Mouse (Mus musculus) heart, postnatal 4 days (tissue): ENCODE data around the gene Xpnpep3. TPM values are rescaled to one million over a fixed set of nuclear protein-coding genes. Genes with fewer than 3 reads are reported as not detected.
"Not testable (repeated sequence)": the region's sequence is repeated elsewhere in the genome, so short reads cannot be mapped to it uniquely, and the experiment has no call there.

Experiments used
- DNase-seq: peaks from one replicate; pipeline ENCODE4 v3.0.0; 2021
- total RNA-seq, 2 experiments: library from RNA; stranded (reverse); gene quantifications; 2 replicates each; pipeline ENCODE4 v1.2.3; 2021

Gene Xpnpep3
- total RNA-seq, 2 experiments from 2014 or later = 12.3 to 14.9 TPM

DNA sequence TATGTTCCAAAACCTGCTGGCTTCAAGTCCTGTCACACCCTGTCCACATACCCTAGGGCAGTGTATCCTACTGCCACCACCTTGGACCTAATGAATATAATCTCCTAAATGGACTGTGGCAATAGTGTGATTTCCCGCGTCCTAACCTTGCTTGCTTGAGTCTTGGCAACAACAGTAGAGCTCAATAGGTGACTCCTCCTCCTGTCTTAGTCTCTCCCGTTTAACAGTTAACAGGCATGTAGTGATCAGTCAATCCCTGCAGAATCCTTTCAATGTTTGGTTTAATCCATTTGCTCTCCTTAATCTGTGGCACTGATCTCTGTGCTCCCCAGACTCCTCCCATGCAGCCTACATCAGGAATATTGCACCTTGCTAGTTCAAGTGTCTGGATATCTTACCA, 5.1 kb downstream of the Xpnpep3 start:
- DNase-seq = no peak

DNA sequence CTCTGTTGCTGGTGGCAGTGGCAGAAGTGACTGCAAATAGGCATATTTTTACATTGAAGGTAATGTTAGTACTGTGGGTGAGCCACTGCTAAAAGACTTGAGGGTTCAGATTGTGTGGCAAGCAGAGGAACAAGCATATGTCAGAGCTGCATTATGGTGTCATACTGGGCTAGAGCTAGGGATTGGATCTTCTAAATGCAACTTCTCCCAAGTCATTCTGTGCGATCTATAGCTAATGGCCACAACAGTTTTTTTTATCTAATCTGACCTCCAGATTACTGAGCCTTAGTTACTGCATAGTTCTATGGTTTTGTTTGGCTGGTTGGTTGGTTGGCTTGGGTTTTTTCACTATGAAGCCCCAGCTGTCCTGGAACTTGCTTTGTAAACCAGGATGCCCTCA, 8.3 kb downstream of the Xpnpep3 start, which contains the start of gene Dnajb7:
Gene Dnajb7 (minus strand): TSS at position 101 of the 400 bp plus-strand sequence.
- no peak for DNase-seq

DNA sequence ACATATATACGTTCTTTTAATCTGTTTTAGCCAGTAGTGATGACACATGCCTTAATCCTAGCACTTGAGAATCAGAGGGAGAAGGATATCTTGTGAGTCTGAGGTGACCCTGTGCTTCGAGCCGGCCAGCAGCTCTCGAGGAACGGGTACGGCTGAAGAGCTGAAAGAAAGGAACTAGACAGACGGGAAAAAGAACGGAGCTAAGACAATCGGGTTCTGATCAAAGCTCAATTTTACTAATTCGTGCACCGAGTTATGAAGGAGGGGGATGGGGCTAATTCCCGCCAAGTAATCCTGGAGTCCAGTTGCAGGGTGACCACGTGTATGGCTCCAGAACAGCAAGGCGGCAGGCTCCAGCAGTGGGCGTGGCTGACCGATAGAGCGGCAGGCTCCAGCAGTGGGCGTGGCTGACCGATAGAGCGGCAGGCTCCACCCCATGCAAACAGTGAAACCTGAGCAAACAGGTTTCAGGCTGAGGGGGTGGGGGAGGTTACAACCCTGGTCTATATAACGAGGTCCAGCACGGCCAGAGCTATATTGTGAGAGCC, 16.9 kb downstream of the Xpnpep3 start:
- DNase-seq = peak; percentile 72

DNA sequence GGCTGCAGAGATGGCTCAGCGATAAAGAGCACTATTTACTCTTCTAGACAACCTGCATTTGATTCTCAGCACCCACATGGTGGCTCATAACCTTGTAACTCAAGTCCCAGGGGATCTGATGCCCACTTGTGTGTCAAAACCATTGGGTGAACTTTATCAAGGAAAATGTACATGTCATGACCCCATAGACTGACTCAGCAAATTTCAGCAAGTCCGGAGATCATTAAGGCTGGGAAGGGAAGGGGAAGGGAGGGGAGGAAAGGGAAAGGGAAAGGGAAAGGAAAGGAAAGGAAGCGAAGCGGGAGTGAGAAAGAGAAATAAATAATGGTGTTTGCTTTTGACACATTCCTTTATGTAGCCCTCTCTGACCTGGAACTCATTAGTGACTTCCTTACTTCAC, 18.1 kb downstream of the Xpnpep3 start:
- DNase-seq = no peak

DNA sequence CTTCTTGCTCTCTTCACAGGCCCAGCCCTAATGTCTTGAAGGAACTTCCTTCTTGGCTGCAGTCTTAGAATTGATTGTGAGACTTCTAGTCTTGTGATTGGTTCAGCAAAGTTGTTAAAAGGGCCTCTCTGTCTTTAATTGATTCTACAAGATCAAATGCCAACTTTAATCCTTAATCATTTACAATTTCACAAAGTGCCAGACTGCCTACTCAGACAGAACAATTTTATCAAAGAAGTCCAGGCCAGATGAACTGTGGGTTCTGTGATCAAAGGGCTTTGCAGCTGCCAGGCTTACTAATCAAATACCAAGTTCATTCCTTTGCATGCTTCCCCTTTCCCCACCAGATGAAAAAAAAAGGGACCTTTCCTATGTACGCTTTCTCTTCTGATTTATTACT, 21.5 kb downstream of the Xpnpep3 start:
- no peak for DNase-seq

DNA sequence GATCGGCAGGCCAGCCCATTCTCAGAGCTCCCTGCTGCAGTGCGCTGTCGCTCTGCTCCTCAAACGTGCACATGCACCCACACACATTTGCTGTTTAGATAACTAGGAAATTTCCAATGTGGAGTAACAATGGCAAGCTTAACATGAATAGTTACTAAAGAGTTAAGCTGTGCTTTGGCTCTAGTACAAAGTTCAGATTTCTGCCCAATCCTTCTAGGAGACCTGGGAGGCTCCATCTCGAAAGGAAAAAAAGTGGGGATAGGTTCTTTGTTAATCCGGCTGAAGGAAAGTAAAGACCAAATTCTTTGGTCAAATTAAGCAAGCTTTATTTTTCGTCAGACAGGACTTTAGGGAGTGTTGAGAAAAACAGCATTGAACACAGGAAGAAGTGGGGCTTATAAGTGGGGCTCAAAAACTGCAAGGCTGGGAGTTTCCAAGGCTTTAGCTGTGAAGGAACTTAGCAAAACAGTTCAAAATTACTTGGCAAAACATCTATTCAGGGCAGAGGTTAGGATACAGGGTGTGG, 22.3 kb downstream of the Xpnpep3 start:
- no peak for DNase-seq

DNA sequence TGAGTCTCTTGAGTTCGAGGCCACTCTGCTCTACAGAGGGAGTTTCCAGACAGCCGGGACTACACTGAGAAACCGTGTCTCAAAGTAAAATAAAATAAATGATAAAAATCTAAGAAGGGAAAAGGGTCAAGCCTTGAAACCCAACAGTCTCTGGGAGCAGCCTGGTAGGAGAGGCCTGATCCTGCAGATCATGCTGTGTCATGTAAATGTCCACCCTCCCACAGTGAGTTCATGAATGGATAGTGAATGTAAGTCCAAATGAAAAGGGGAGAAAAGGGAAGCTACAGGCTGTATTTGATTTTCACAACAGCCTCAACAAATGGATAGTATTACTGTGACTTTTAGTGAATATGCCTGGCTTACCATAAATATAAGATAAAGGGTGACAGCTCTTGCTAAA, 25.4 kb downstream of the Xpnpep3 start:
- DNase-seq = no peak

DNA sequence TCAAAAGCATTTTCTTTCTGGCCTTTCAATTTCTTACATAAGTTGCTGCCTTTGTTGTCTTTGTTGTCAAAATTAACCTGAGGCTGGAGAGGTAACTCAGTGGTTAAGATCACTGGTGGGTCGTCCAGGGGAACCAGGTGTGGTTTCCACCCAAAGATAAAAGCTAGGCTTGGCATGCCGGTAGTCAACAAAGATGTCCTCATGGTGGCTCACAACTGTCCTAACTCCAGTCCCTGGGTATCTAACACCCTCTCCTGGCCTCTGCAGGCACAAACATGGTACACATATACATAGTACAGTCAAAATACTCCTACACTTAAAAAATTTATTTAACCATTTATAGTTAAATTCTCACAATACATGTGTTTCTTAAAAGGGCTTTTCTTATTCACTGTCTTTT, 28.0 kb downstream of the Xpnpep3 start:
- no peak for DNase-seq

DNA sequence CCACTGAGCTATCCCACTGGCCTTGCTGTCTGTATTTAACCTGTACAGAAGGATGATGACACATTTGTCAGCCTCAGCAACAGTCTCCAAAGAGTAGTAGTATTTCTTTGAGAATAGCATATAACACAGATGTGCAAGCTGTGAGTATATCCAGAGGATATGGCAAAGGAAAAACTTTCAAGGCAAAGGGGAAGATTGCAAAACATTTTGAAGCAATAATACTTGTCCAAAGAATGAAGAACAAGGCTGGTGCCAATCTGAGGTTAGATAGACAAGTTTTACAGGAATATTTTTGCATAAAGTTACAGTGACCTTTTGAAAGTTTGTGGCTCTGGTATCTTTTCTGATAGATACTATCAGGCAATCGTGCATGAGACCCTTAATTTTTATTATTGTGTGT, 31.3 kb downstream of the Xpnpep3 start:
- DNase-seq = no peak

DNA sequence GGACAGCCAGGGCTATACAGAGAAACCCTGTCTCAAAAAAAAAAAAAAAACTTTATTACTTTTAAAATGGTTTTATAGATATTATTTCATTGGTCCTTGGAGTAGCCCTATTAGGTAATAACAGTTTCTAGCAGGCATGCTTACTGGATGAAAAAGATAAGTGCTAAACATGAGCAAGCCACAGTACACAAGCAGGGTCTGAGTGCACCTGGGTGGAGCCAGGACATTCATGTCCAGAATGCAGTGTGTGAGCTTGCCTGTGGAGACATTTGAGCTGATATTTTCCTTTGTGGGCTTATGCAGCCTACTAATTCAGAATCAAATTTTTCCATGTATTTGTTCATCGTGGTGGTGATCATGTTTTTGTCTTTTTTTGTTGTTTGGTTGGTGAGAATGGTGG, 38.4 kb downstream of the Xpnpep3 start:
- no peak for DNase-seq

DNA sequence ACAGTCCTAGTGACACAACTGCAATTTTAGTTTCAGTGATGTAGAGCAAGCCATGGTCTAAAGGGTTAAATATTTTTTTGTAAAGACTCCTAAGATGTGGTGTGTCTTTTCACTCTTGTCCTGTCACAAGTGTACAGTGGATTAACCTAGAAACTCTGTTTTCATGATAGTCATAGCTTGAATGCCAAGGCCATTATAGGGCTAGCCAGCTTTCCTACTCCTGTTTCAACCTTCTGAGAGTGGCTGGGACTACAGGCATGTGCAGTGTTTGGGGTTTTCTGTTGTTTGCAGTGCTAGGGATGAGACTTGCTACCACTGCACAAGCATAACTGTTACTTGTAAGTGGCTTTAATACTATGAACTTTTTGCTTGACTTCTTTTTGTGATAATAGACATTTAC, 39.3 kb downstream of the Xpnpep3 start:
- no peak for DNase-seq

DNA sequence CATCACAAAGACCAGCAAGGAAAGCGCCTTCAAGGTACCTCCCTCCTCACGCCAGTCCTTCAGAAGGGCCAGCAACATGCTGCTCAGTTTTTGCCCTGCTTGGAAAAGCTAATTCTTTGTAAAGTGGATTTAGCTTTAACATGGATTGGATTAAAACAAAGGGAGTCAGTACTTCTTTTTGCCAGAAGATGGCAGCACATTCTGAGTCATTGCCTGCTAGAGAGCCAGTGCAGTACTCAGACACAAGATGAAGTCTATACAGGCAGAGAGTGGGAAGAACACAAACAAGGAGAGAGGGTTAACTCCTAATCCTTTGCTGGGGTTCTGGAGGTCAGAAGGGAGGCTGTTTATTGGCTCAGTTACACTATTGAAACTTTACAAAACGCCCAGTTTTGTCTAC, 48.5 kb downstream of the Xpnpep3 start:
- peak; percentile 75 for DNase-seq

DNA sequence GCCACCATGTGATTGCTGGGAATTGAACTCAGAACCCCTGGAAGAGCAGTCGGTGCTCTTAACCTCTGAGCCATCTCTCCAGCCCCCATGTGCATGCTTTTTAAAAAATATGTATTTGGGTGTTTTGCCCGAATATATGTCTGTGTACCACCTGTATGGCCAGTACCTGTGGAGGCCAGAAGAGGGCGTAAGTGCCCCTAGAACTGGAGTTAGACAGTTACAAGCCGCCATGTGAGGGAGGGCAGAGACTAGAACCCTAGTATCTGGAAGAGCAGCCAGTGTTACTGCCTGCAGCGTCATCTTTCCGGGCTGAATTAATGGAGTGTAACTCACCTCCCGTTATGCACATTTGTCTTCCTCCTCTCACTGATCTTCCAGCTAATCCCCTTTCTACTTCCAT, 61.6 kb downstream of the Xpnpep3 start:
- DNase-seq = no peak

DNA sequence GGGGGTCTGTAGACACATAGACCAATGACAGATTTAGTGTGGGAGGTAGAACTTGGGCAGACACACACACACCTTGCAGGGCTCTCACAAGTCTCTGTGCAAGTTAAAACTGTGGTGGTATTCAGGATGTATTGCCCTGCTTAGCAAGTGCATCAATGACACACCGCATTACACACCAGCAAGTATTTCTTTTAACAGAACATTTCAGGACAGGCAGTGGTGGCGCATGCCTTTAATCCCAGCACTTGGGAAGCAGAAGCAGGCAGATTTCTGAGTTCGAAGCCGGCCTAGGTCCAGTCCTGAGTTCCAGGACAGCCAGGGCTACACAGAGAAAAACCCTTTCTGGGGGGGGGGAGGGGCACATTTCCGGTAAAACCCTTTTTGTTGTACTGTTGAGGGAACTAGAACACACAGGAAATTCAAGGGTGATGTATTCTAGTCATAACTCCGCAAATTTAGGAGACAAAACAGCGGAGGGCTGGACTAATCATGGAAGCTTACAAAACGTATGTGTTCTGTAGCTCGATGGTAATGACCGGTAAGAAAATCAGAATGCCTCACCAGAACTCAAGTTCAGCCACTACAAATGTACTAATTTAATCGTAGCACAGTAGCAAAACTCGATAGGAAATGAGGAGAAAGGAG, 65.2 kb downstream of the Xpnpep3 start:
- no peak for DNase-seq

DNA sequence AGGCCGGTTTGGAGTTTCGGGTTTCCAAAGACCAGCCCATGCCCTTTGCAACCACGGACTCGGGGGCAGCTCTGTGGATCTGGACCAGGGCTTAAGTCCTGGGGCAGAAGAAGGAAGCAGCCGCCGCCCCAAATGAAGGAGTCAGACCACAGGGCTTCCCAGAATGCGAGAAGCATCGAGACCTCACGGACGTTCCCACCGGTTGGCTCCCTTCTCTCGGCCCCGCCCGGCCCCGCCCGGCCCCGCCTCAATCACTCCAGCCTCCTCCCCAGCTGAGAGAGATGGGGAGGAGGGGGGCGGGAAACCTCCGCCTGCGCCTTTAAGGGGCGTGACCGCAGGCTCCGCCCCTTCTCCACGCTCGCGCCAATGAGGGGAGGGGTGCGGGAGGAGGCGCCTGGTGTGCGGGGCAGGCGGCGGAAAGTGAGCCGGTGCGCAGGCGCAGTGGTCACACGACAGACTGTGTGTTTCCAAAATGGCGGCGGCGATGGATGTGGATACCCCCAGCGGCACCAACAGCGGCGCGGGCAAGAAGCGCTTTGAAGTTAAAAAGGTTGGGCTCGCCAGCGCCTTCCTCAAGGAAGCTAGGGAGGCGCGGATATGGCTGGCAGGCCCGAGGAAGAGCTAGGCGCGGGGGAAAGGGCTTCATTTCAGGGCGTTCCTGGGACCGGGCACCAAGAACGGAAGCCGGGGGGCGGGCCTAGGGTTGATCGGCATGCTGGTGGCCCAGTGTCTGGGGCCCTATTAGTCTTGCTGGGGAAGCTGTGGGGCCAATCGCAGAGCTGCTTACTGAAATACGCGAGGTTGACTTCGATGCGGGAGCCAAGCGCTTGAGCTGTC, 66.2 kb downstream of the Xpnpep3 start, which contains the start of gene Rbx1:
Gene Rbx1 (plus strand): TSS at position 396 of the 837 bp plus-strand sequence.
- DNase-seq = peak; percentile 99

DNA sequence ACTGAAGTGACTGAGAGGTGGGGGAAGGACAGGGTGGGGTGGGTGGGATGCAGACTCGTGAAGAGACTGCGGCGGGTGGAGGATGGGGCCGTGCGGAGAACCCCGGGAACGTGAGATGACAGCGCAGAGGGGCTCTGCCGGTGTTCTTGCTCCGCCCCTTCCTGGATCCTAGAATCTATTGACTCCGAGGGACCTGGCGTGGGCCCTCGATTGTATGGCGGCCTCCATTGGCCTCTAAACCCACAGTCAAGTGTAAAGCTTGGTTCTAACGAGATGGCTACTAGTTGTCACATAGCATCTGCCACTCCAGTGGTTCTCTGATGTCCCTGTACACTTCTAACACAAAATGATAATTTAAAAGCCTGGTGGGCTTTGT, 66.8 kb downstream of the Xpnpep3 start:
- DNase-seq = no peak

DNA sequence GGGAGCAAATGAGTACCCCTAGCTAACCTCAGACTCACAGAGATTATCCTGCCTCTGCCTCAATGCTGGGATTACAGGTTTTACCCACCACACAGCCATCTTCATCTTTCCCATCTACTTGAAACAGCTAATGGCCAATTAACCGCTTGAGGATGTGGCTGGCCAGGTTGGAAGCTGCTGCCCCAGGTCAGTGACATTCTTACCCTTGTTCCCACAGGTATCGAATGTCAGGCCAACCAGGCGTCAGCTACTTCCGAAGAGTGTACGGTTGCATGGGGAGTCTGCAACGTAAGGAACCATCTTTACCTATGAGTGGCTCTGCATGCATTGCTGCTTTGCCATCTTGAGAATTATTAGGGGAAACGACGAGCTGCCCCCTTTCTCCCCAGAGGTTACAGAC, 70.8 kb downstream of the Xpnpep3 start:
- DNase-seq = no peak

DNA sequence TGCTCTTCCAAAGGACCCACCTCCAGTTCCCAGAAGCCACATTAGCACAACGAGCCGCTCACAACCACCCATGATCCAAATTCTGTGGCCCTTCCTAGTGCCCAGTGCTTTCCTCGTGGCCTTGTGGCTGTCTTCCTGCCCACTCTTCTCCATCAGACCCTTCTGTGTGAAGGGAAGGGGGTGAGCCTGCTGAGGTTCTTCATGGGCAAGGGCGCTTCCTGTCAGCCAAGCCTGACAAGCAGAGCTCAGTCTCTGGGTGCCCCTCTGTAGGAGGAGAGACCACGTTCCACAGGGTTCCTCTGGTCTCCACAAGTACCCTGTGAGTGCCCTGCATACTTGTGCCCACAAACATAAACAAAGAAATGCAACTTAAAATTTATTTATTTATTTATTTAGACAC, 72.3 kb downstream of the Xpnpep3 start:
- no peak for DNase-seq

DNA sequence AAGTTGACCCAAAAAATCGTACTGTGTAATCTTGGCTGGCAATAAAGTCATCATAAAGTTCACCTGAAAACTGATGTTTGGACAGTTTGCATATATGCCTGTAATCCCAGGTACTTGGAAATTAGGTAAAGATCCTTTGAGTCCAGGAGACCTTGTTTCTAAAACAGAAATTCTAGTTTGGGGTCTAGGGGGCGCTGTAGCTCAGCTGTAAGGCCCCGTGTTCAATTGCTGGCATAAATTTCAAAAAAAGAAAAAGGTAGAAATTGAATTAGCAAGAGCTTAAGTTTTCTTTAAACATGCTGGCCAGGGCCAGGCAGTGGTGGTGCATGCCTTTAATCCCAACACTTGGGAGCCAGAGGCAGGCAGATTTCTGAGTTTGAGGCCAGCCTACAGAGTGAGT, 75.7 kb downstream of the Xpnpep3 start:
- DNase-seq = peak; percentile 33

DNA sequence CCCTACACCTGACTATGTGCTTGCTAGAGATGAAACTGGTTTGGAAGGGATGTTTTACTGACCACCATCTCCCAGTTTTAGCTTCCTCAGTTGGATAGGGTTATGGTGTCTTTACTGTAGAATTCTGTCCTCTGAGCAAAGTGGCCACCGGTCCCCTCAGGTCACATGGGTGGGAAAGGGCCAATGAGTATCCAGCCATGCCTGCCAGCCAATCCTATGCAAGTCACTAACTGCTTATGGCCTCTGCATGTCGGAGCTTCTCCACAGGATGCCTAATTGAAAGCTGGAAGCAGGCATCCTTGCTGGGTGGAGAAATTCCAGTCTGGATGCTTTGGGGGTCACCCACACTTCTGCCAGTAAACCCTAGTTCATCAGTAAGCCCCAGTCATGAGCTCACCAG, 76.7 kb downstream of the Xpnpep3 start:
- peak; percentile 29 for DNase-seq

DNA sequence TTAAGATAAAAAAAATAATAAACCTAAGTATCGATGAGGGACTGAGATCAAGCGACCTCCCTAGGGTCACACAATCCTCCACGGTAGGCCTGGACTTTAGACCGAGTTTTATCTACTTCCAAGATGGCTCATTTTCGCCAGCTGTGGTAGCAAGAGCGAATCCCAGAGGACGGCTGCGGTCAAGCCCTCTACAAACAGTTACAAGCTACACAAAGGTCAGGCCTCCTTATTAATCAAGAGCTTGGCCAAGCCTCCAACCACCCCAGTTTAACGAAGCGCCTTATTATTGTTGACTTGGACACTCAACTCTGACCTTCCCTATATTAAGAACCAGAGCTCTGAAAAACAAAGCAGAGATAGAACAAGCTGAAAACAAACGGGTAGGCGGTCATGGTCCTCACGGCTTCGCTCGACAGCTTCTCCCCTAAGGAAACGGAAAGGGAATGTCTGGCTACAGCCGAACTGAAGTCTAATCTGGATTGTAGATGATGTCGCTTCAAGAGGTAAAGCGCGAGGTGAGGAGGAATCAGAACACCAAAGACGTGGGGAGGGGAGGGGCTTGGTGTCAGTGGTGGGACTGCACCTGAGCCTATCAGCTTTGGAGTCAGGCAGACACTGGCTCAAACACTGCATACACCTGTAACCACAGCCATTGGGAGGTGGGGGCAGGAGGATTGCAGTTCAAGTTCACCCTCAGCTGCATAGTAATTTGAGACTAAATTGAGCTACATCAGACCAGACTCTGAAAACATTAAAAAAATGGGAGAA, 79.7 kb downstream of the Xpnpep3 start:
- DNase-seq = no peak

DNA sequence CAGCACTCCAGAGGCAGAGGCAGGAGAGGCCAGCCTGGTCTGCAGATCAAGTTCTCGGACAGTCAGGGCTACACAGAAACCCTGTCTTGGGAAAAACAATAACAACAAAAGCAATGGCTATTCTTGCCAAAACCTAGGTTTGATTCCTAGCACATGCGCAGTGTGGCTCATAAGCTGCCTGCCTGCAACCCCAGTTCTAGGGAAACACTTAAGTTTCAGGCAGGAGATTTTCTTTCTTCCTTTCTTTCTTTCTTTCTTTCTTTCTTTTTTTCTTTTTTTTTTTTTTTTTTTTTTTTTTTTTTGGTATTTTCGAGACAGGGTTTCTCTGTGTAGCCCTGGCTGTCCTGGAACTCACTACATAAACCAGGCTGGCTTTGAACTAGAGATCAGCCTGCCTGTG, 80.3 kb downstream of the Xpnpep3 start:
- DNase-seq = not testable (repeated sequence)

DNA sequence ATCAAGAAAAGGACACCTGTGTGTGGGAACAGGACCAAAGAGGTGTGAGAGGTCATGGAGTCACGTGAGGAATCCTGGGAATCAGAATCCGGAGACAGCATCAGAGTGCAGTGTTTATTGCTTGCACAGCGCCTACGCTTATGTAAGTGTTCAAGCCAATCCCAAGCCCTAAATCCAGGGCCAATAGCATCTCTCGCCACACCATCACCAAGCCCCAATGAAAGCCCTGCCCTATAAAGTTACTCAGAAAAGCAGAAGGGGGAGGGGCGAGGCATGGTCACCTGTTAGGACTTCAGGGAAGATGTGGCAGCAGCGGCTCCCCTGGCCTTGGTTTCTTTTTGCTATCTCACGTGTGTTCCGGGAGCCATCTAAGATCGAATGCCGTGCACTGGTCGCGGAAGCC, 81.0 kb downstream of the Xpnpep3 start:
- DNase-seq = peak; percentile 15
